Mouse (Mus musculus) lung, postnatal 14 days (tissue): ENCODE results near the gene E030025P04Rik.

Experiments
- DNase-seq: peaks from one replicate; pipeline ENCODE4 v3.0.0; 2021

Gene E030025P04Rik

GRCm38 (mm10) chr11:109100266-109100665, 43.9 kb downstream of the E030025P04Rik start:
- no peak for DNase-seq

GRCm38 (mm10) chr11:109091821-109092220, 52.3 kb downstream of the E030025P04Rik start:
- no peak for DNase-seq
